Mouse (Mus musculus) cortical plate, adult 2 months (tissue): ENCODE measurements at regions not wholly inside any gene's neighbourhood (a gene's known extent, or its start where the extent isn't known, plus 50 kb on each side); places are given as distances from the start of the nearest gene placed in this dataset.

ENCODE experiments used
- CTCF ChIP-seq: fragments of 200-500 bp; IDR thresholded peaks from 2 replicates; pipeline ENCODE4 v1.5.1; 2011; ENCODE audit warnings: mild to moderate bottlenecking, control low read depth, low read length; ENCODE audit not compliant: insufficient read depth; ENCODE audit errors: extremely low read depth
- POLR2A ChIP-seq: fragments of 200-500 bp; IDR thresholded peaks from 2 replicates; pipeline ENCODE4 v1.6.1; 2011; ENCODE audit warnings: mild to moderate bottlenecking, low read length, control low read depth; ENCODE audit not compliant: insufficient read depth; ENCODE audit errors: extremely low read depth

GRCm38 (mm10) chr10:37494098-37494497, 355.4 kb upstream of the Marcks start:
- TF ChIP-seq CTCF, result no peak
- TF ChIP-seq POLR2A, result no peak
